Mouse (Mus musculus) mouse embryonic stem cell (cell line): ENCODE measurements around the gene Olfr961.

Source experiments
- in situ Hi-C, 2 experiments: fragments of 300-500 bp; cut with MboI; formaldehyde crosslinking; loops; 1 replicate in 1 of 2; 3 replicates in 1 of 2; pipeline ENCODE4 v1.14.3; 2019 to 2020; ENCODE audit warnings: low sequenced_read_pairs in 2 of 2, low pct_unique_long_range_greater_than_20kb in 1 of 2, mixed read lengths in 1 of 2; ENCODE audit not compliant: unreplicated experiment in 1 of 2

Olfr961 gene

GRCm38 (mm10) chr9:39644785-39645184, at the start of gene Olfr961:
Olfr961 (plus strand) TSS chr9:39645085.
- in situ Hi-C loops = no loop called here

- in situ Hi-C loops = no loop called here
Measured at GRCm38 (mm10) chr9:39602536-39603332, 42.2 kb upstream of the Olfr961 start.

- in situ Hi-C loops = no loop called here
Measured at GRCm38 (mm10) chr9:39603333-39603845, 41.5 kb upstream of the Olfr961 start.

- in situ Hi-C loops = no loop called here
Measured at GRCm38 (mm10) chr9:39603999-39604453, 40.9 kb upstream of the Olfr961 start, which contains the start of gene AW551984. AW551984 (minus strand) TSS chr9:39604403.

GRCm38 (mm10) chr9:39608497-39608896, 36.4 kb upstream of the Olfr961 start:
- in situ Hi-C loops = no loop called here

- in situ Hi-C loops = no loop called here
Measured at GRCm38 (mm10) chr9:39610355-39610754, 34.5 kb upstream of the Olfr961 start, which contains the start of gene Olfr148. Olfr148 (plus strand) TSS chr9:39610655.

- in situ Hi-C loops = no loop called here
Measured at GRCm38 (mm10) chr9:39611953-39612352, 32.9 kb upstream of the Olfr961 start.

- in situ Hi-C loops = no loop called here
Measured at GRCm38 (mm10) chr9:39621073-39621472, 23.8 kb upstream of the Olfr961 start, which contains the start of gene Olfr960. Olfr960 (plus strand) TSS chr9:39621373.

GRCm38 (mm10) chr9:39623783-39624182, 21.1 kb upstream of the Olfr961 start:
- in situ Hi-C loops = no loop called here

- in situ Hi-C loops = no loop called here
Measured at GRCm38 (mm10) chr9:39624711-39625110, 20.2 kb upstream of the Olfr961 start.

- in situ Hi-C loops = no loop called here
Measured at GRCm38 (mm10) chr9:39629069-39629468, 15.8 kb upstream of the Olfr961 start.

GRCm38 (mm10) chr9:39633913-39634594, 10.8 kb upstream of the Olfr961 start:
- in situ Hi-C loops = no loop called here

- in situ Hi-C loops = no loop called here
Measured at GRCm38 (mm10) chr9:39647382-39647781, 2.5 kb downstream of the Olfr961 start.

- in situ Hi-C loops = no loop called here
Measured at GRCm38 (mm10) chr9:39654756-39655396, 10.0 kb downstream of the Olfr961 start.

- in situ Hi-C loops = no loop called here
Measured at GRCm38 (mm10) chr9:39666905-39667304, 22.0 kb downstream of the Olfr961 start, which contains the start of gene Olfr963. Olfr963 (plus strand) TSS chr9:39667205.

GRCm38 (mm10) chr9:39669723-39670122, 24.8 kb downstream of the Olfr961 start:
- in situ Hi-C loops = no loop called here

GRCm38 (mm10) chr9:39674820-39675219, 29.9 kb downstream of the Olfr961 start:
- in situ Hi-C loops = no loop called here

- in situ Hi-C loops = no loop called here
Measured at GRCm38 (mm10) chr9:39678557-39678956, 33.7 kb downstream of the Olfr961 start.

- in situ Hi-C loops = no loop called here
Measured at GRCm38 (mm10) chr9:39679280-39679679, 34.4 kb downstream of the Olfr961 start.
